10 mouse cellular contexts compared by ENCODE assay signal in the genomic region with DNA sequence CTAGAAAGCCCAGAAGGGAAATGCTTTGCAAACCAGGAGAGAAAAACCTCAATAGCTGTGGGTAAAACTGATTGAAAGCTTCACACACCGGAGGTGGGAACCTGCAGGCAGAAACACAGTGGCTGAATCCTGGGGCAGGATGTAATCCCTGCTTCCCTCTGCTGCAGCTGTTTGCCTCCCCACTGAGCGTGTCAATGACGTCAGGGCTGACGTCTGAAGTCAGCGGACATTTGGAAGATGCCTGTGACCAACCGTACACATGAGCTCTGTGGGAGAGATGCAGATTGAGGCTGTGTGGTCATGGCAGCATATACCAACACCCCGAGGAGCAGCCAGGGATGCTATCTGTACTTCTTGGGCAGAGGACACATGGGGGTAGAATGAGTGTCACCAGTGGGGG.
DNase-seq lines count a peak whose midpoint lies in the region; ATAC-seq and TF ChIP-seq lines count a peak whose summit lies in the region.
"Had no signal": no experiment of that assay in that cellular context is flagged by ENCODE, and none has a peak within 500 bp of the region (broad histone marks: within the 10 kb centered on the region; RNA-seq: fewer than 3 reads in every experiment).

No protein-coding gene starts in this region.

- no peak for ATAC-seq in embryonic facial prominence, embryonic 14.5 days (ENCODE audit: low read depth)
- 0 out of 2 replicates have a peak, but pooled peaks have one; percentile 49 for ATAC-seq in midbrain, postnatal 0 days (ENCODE audit: low FRiP score)
- no peak for ATAC-seq in heart, embryonic 11.5 days (replicated peaks; ENCODE audit: insufficient number of reproducible peaks, low FRiP score, low TSS enrichment)
- ATAC-seq: intestine, embryonic 15.5 days had no signal

- H3K36me3 ChIP-seq in embryonic facial prominence, embryonic 14.5 days (ENCODE audit: control insufficient read depth, insufficient read depth, low read length), result no peaks in the 10 kb centered on the region
- H3K36me3 ChIP-seq in embryonic facial prominence, embryonic 10.5 days (replicated peaks), result no peaks in the 10 kb centered on the region
- H3K36me3 ChIP-seq in midbrain, postnatal 0 days (ENCODE audit: insufficient read depth, low read length), result no peaks in the 10 kb centered on the region
- no peaks in the 10 kb centered on the region for H3K36me3 ChIP-seq in heart, embryonic 11.5 days (ENCODE audit: control insufficient read depth, insufficient read depth, low read length)
- H3K36me3 ChIP-seq: intestine, embryonic 15.5 days had no signal

- H3K4me3 ChIP-seq in embryonic facial prominence, embryonic 14.5 days (ENCODE audit: low read depth, low read length), result no peak overlapping the region
- no peak overlapping the region for H3K4me3 ChIP-seq in embryonic facial prominence, embryonic 10.5 days
- no peak overlapping the region for H3K4me3 ChIP-seq in midbrain, postnatal 0 days (ENCODE audit: low read depth, low read length)
- H3K4me3 ChIP-seq in heart, embryonic 11.5 days (ENCODE audit: low read depth, low read length), result no peak overlapping the region
- H3K4me3 ChIP-seq: intestine, embryonic 15.5 days had no signal

- H3K27ac ChIP-seq in embryonic facial prominence, embryonic 14.5 days (replicated peaks; ENCODE audit: low read depth, low read length), result no peak overlapping the region
- no peak overlapping the region for H3K27ac ChIP-seq in embryonic facial prominence, embryonic 10.5 days (replicated peaks)
- no peak overlapping the region for H3K27ac ChIP-seq in midbrain, postnatal 0 days (ENCODE audit: low read depth, low read length)
- H3K27ac ChIP-seq in heart, embryonic 11.5 days (ENCODE audit: low read depth, low read length), result no peak overlapping the region
- H3K27ac ChIP-seq: intestine, embryonic 15.5 days had no signal

- no peak overlapping the region for H3K9ac ChIP-seq in embryonic facial prominence, embryonic 14.5 days (ENCODE audit: low read depth, low read length)
- no peak overlapping the region for H3K9ac ChIP-seq in midbrain, postnatal 0 days (replicated peaks; ENCODE audit: low read length, poor library complexity, severe bottlenecking)
- H3K9ac ChIP-seq in heart, embryonic 11.5 days (ENCODE audit: low read depth, low read length), result no peak overlapping the region
- H3K9ac ChIP-seq: intestine, embryonic 15.5 days had no signal

- TF ChIP-seq CTCF in midbrain, postnatal 0 days (IDR thresholded peaks at IDR 0.05), result no peak

- H3K4me1 ChIP-seq in embryonic facial prominence, embryonic 14.5 days (ENCODE audit: control insufficient read depth, insufficient read depth, low read length), result no peaks in the 10 kb centered on the region
- peaks cover 6% of the 10 kb centered on the region; the same call in 1 of the 2 replicates for H3K4me1 ChIP-seq in embryonic facial prominence, embryonic 10.5 days
- no peaks in the 10 kb centered on the region for H3K4me1 ChIP-seq in midbrain, postnatal 0 days (ENCODE audit: insufficient read depth, low read length)
- no peaks in the 10 kb centered on the region for H3K4me1 ChIP-seq in heart, embryonic 11.5 days (ENCODE audit: control insufficient read depth, insufficient read depth, low read length)
- H3K4me1 ChIP-seq: intestine, embryonic 15.5 days had no signal

- DNase-seq in embryonic facial prominence, embryonic 14.5 days (ENCODE audit: low spot score), result peak; percentile 32
- no peak for DNase-seq in embryonic facial prominence, embryonic 10.5 days (ENCODE audit: low spot score)
- peak; percentile 6 for DNase-seq in lung, postnatal 10 days
- DNase-seq in lung, postnatal 25 days (ENCODE audit: low spot score), result no peak
- DNase-seq in ZHBTc4 (ENCODE audit: low read depth, low spot score), result peak; percentile 30
- peak; percentile 11 for DNase-seq in midbrain, postnatal 0 days (ENCODE audit: low spot score)
- no peak for DNase-seq in urinary bladder, postnatal 14 days (ENCODE audit: low spot score)
- DNase-seq: kidney, postnatal 36 days had no signal

- WGBS in embryonic facial prominence, embryonic 14.5 days, result 43% methylated on average over 7 of the region's 7 CpGs
- 33% methylated on average over 7 of the region's 7 CpGs for WGBS in embryonic facial prominence, embryonic 10.5 days
- 37% methylated on average over 7 of the region's 7 CpGs for WGBS in midbrain, postnatal 0 days
- 42% methylated on average over 7 of the region's 7 CpGs for WGBS in heart, embryonic 11.5 days (ENCODE audit: insufficient replicate concordance)

- H3K4me2 ChIP-seq in embryonic facial prominence, embryonic 14.5 days (ENCODE audit: low read depth, low read length), result no peak overlapping the region
- H3K4me2 ChIP-seq in midbrain, postnatal 0 days (ENCODE audit: low read depth, low read length, poor library complexity, severe bottlenecking), result no peak overlapping the region
- no peak overlapping the region for H3K4me2 ChIP-seq in heart, embryonic 11.5 days
- H3K4me2 ChIP-seq: intestine, embryonic 15.5 days had no signal

- no peaks in the 10 kb centered on the region; the same call in 1 of the 2 replicates for H3K27me3 ChIP-seq in embryonic facial prominence, embryonic 14.5 days (replicated peaks; ENCODE audit: control insufficient read depth, insufficient read depth, low read length)
- H3K27me3 ChIP-seq in embryonic facial prominence, embryonic 10.5 days (replicated peaks; ENCODE audit: low read depth, poor library complexity, severe bottlenecking), result peaks cover 59% of the 10 kb centered on the region
- H3K27me3 ChIP-seq in midbrain, postnatal 0 days (ENCODE audit: insufficient read depth, low read length), result no peaks in the 10 kb centered on the region
- H3K27me3 ChIP-seq in heart, embryonic 11.5 days (ENCODE audit: control insufficient read depth, insufficient read depth, low read length), result 0 out of 2 replicates have a peak, but pooled peaks cover 3% of the 10 kb centered on the region
- H3K27me3 ChIP-seq: intestine, embryonic 15.5 days had no signal

- peaks cover 4% of the 10 kb centered on the region; the same call in 1 of the 2 replicates for H3K9me3 ChIP-seq in embryonic facial prominence, embryonic 14.5 days (ENCODE audit: control insufficient read depth, low read length)
- 0 out of 2 replicates have a peak, but pooled peaks cover 4% of the 10 kb centered on the region for H3K9me3 ChIP-seq in embryonic facial prominence, embryonic 10.5 days
- no peaks in the 10 kb centered on the region for H3K9me3 ChIP-seq in midbrain, postnatal 0 days (ENCODE audit: low read length)
- no peaks in the 10 kb centered on the region for H3K9me3 ChIP-seq in heart, embryonic 11.5 days (replicated peaks; ENCODE audit: control insufficient read depth, low read length)
- H3K9me3 ChIP-seq: intestine, embryonic 15.5 days had no signal

Comparison
In these comparisons a context has a peak if more than half of its experiments do, and no peak if none do; other contexts are left out.
1. DNase-seq: peak in embryonic facial prominence, embryonic 14.5 days (single experiment), lung, postnatal 10 days (single experiment), ZHBTc4 (single experiment) and midbrain, postnatal 0 days (single experiment); none in embryonic facial prominence, embryonic 10.5 days (single experiment), lung, postnatal 25 days (single experiment) and urinary bladder, postnatal 14 days (single experiment).